Mouse (Mus musculus): ENCODE data around the gene Pla2g2e.
"Not testable (repeated sequence)": the region's sequence is repeated elsewhere in the genome, so short reads cannot be mapped to it uniquely, and the experiment has no call there.

The Pla2g2e gene

GRCm38 (mm10) chr4:138882179-138882578 lies 4.4 kb downstream of the Pla2g2e start:
- peak; percentile 45 to 51 for DNase-seq (ENCODE audit: low spot score in 2 of 2)

DNA sequence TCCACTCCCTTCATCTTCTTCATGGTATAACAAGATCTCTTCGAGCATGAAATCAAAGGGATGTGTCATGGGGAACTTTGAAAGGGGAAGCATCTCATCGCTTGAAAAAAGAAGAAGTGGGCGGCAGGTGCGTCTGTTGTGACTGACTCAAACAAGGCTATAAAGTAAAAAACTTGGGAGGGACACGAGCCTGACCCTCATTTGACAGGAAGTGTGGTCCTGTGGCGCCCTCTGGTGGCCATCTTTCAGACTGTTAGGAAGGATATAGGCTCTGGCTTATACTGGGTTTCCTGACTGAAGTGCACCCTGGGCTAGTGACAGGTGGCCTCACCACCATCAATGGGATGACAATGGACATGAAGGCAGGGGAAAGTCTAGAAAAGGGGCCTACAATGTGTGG lies 6.5 kb downstream of the Pla2g2e start:
- peak; percentile 72 to 76 for DNase-seq (ENCODE audit: low spot score in 2 of 2)

- no peak for DNase-seq (ENCODE audit: low spot score in 2 of 2)
Observed at GRCm38 (mm10) chr4:138889165-138889564, 11.4 kb downstream of the Pla2g2e start.

- DNase-seq (ENCODE audit: low spot score in 2 of 2): no peak
Observed at GRCm38 (mm10) chr4:138889635-138890034, 11.9 kb downstream of the Pla2g2e start.

DNA sequence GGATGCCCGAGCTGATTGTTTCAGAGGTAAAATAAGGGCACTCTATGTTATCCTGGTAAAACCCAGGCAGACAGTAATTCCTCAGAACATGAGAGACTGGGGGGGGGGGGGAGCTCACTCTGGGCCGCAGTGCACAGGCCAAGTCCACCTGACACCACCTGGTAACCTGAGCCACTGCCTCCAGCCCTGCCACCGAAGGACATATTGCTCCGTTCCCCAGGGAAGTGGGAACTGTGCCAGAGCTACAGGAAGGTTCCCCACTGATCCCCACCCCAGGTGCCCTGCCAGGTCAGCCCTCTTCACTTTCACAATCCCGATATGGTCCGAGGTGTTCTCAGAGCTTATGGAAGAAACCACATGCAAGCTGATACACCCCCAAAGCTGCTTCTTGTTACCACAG lies 14.9 kb downstream of the Pla2g2e start:
- DNase-seq (ENCODE audit: low spot score in 2 of 2): no peak

DNA sequence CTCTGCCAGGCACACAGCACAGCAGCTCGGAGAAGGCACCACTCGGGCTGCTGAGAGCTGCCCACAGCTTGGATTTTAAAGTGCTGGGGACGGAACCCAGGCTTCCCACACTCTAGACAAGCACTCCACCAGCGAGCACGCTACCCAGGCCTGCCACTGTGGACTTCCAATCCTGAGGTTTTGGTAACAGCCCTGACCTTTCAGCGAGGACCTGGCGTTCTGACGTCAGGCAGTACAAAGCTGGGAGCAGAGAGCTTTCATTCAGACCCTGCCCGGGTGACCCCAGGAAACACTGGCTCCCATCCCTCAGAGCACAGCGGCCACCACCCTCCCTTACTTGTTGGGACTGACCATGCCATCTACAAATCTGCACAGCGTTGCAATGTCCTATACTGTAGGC lies 16.0 kb downstream of the Pla2g2e start:
- DNase-seq (ENCODE audit: low spot score in 2 of 2): not testable (repeated sequence)

GRCm38 (mm10) chr4:138899361-138899760 lies 21.6 kb downstream of the Pla2g2e start:
- peak in 1 of 2 experiments; percentile 53 for DNase-seq (ENCODE audit: low spot score in 2 of 2)

- DNase-seq (ENCODE audit: low spot score in 2 of 2): no peak
Observed at GRCm38 (mm10) chr4:138905624-138906337, 28.0 kb downstream of the Pla2g2e start.

- DNase-seq (ENCODE audit: low spot score in 2 of 2): no peak
Observed at GRCm38 (mm10) chr4:138913141-138913787, 35.5 kb downstream of the Pla2g2e start.

DNA sequence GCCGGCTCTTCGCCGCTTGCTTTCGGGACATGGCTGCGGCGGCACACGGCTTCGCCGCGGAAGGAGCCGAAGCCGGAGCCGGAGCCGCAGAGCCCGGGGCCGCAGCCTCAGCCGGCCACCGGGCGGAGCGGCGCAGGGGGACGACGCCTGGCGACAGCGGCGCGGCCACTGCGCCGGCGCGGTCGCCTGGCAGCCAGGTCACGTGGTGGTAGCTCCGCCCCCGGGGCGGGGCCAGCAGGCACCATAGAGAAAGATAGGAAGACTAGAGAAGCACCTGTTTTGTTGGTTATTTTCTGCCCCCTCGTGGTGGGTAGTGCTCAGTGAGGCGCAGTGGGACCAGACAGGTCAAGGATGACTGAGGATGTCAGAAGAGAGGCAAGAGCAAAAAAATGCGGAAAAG lies 36.1 kb downstream of the Pla2g2e start, which contains the start of gene Otud3:
Otud3 (minus strand) TSS at position 149 of the 400 bp plus-strand sequence.
- peak; percentile 93 for DNase-seq (ENCODE audit: low spot score in 2 of 2)

DNA sequence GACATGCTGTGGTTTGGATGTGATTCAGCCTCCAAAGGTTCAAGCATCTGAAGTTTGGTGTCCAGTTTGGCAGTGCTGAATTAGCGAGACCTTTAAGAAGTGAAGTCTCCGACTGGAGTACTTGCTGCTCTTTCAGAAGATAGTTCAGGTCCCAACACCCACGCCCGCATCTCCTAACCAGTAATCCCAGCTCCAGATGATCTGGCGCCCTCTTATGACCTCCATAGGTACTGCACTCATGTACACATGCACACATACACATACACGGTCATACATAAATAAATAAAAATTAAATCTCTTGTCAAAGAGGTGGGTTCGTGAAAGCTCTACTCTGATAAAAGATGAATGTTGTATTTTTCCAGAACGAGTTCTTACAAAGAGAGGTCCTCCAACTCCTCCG lies 39.5 kb downstream of the Pla2g2e start:
- no peak for DNase-seq (ENCODE audit: low spot score in 2 of 2)

DNA sequence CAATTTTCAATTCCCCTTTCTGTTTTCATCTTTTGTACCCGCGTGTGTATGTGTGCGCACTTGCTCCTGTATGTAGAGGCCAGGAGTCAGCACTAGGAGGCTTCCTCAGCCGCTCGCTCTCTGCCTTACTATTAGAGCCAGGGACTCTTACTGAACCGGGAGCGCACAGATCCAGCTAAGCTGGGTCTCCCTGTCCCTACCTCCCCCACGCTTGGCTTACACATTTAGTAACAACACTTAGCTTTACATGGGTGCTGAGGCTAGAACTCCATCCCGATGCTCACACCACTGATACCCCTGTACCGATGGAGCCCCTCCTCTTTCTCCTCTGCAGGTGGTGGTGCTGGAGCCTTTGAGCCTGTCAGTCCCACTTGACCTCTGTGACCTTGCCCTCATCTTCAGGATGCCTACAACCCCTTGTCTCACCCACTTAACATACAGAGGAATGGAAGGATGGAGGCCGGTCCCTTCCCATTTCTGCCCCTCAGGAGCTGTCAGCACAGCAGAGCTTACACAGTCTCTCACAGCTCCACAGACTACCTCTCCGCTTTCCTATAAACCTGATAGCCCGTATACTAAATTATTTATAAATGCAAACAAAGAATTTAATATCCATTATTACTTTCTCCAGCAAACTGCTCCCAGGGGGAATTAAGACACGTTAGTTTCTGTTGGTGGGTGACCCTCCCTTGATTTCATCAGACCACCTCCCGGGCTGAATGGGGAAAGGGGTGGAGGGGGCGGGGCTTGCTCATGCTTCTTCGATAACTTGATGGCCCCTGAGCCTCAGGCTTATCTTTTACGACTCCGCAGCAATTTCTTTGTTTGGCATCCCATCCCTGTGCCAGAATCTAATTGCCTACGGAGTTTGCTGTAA lies 43.8 kb downstream of the Pla2g2e start:
- DNase-seq (ENCODE audit: low spot score in 2 of 2): no peak

DNA sequence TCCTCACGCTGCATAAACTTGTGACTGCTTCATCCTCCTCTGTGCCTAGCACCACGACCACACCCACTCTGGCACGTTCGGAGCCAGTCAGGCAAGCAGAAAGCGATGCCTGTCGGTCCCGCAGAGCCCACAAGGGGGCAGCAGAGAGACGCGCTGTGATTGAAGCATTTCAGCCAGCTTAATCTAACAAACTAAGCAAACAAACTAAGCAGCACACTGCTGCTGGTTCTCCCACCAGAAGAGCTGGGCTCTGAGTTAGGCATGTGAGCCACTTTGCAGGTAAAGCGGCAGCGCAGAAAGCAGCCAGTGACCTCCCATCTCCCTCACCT lies 44.4 kb downstream of the Pla2g2e start:
- DNase-seq (ENCODE audit: low spot score in 2 of 2): peak; percentile 94 to 97

- no peak for DNase-seq (ENCODE audit: low spot score in 2 of 2)
Observed at GRCm38 (mm10) chr4:138925561-138925960, 47.8 kb downstream of the Pla2g2e start.
